Mouse (Mus musculus) gastrocnemius, postnatal 14 days (tissue): ENCODE results near the gene Lzts2. TPM values are rescaled to one million over a fixed set of nuclear protein-coding genes. Genes with fewer than 3 reads are reported as not detected.

Experiments
- DNase-seq: peaks from one replicate; pipeline ENCODE4 v3.0.0; 2021; ENCODE audit warnings: mixed read lengths
- intact Hi-C: fragments of 180-260 bp; cut with DNase I; formaldehyde crosslinking; loops from one replicate; pipeline ENCODE4 v1.15.1; 2025; ENCODE audit warnings: low total_unique reads
- total RNA-seq, 2 experiments: library from RNA; stranded (reverse); gene quantifications; 2 replicates each; pipeline ENCODE4 v1.2.3; 2021

Gene Lzts2
- total RNA-seq, 2 experiments from 2014 or later, result 26.8 to 29.0 TPM

- no peak for DNase-seq
- intact Hi-C loops, result no loop called here
Measured at GRCm38 (mm10) chr19:44997786-44998185, 16.4 kb upstream of the Lzts2 start.

GRCm38 (mm10) chr19:44999647-45000046 lies 14.6 kb upstream of the Lzts2 start:
- DNase-seq, result no peak

DNA sequence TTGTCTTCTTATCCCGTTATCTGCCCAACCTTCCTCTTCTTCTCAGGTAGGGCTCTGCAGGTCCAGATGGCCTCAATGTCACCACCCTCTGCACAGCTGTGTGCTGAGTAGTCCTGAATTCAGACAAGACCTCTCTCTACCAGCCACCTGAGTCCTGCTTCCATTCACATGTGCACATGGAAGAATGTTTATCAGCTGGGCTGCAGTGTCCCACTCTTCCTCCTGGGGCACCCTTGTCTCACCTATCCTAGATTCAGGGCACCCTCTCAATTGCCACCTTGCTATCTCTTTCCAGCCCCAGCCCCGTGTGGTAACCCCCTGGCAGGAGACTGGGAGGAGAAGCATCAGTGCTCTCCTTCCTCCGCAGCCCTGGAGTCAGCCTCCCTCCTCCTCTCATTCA lies 11.9 kb upstream of the Lzts2 start:
- no peak for DNase-seq
- intact Hi-C loops, result no loop called here

More at GRCm38 (mm10) chr19:44999647-45000046, 14.6 kb upstream of the Lzts2 start:
- intact Hi-C loops, result no loop called here

GRCm38 (mm10) chr19:45003740-45004516 lies 10.3 kb upstream of the Lzts2 start:
- DNase-seq, result no peak
- intact Hi-C loops, result no loop called here

- intact Hi-C loops, result no loop called here
- DNase-seq, result no peak
Measured at GRCm38 (mm10) chr19:45005444-45005843, 8.8 kb upstream of the Lzts2 start, which contains the start of gene Twnk. Twnk (plus strand) TSS chr19:45005663.

- DNase-seq, result peak; percentile 96
- intact Hi-C loops, result no loop called here
Measured at GRCm38 (mm10) chr19:45005957-45006712, 8.1 kb upstream of the Lzts2 start, which contains the start of gene Mrpl43. Mrpl43 (minus strand) TSS chr19:45006442.

- DNase-seq, result no peak
- intact Hi-C loops, result no loop called here
Measured at GRCm38 (mm10) chr19:45007021-45007420, 7.2 kb upstream of the Lzts2 start.

DNA sequence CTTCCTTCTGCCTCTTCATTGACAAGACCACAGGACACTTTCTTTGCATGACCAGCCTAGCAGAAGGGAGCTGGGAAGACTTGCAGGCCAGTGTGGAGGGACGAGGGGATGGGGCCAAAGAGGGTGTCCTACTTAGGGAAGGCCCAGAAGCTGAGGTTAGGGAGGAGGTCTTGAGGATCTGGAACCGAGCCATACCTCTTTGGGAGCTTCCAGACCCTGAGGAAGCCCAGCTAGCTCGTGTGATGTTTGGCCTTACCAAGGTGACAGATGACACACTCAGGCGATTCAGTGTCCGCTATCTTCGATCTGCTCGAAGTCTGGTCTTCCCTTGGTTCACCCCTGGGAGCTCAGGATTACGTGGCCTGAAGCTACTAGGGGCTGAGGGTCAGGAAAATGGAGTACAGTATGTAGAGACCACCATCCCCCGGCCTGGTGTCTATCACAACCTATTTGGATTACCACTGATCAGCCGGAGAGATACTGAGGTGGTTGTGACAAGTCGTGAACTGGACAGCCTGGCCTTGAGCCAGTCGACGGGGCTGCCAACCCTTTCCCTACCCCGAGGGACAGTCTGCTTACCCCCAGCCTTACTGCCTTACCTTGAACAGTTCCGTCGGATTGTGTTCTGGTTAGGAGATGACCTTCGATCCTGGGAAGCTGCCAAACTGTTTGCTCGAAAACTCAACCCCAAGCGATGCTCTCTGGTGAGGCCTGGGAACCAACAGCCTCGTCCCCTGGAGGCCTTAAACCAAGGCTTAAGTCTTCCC lies 6.6 kb upstream of the Lzts2 start:
- intact Hi-C loops, result no loop called here
- DNase-seq, result no peak

- DNase-seq, result no peak
- intact Hi-C loops, result no loop called here
Measured at GRCm38 (mm10) chr19:45010646-45011045, 3.6 kb upstream of the Lzts2 start.

DNA sequence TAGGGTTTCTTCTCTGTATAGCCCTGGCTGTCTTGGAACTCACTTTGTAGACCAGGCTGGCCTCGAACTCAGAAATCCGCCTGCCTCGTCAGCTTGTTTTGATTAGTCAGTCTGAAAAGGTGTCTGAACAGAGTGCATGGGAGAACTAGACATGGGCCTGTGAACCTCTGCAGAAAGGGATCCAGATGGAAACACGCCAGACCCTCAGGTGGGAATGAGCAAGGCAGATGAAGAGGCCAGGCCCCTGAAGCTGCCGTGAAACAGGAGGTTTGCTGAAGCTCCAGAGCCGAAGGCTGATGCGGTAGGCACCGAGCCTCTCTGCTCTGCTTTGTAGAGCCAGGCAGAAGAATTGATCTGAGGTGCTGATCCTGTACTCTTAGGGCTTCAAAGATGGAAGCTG lies 2.0 kb upstream of the Lzts2 start:
- no peak for DNase-seq
- intact Hi-C loops, result loop anchor here (2.0 kb wide), 1 partner anchor 19 kb away; no protein-coding TSS in a partner anchor

DNA sequence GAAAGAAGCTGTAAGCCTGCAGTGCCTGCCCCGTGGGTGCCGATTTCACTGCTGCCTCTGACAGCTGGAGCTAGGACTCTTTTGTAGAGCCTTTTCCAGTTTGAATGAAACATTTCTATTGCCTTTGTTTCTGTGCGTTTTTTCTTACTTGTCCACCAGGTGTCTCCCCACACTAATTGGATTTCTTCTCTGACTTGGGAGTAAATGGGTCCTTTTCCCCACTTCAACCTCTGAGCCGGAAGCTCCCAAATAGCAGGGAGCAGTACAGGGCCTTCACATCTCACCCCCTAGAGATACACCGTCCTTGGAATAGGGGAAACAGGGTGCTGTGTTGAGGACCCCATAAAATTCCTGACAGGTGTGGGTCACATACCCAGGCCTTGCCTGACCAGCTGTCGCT lies 1.6 kb upstream of the Lzts2 start:
- intact Hi-C loops, result loop anchor here (2.0 kb wide), 1 partner anchor 18 kb away; no protein-coding TSS in a partner anchor
- DNase-seq, result no peak

- DNase-seq, result no peak
- intact Hi-C loops, result loop anchor here (2.0 kb wide), 1 partner anchor 17 kb away; no protein-coding TSS in a partner anchor
Measured at GRCm38 (mm10) chr19:45013581-45014225, 511 bp upstream of the Lzts2 start.

- intact Hi-C loops, result no loop called here
- peak; percentile 69 for DNase-seq
Measured at GRCm38 (mm10) chr19:45014981-45015402, 778 bp downstream of the Lzts2 start.

- DNase-seq, result peak; percentile 65
- intact Hi-C loops, result no loop called here
Measured at GRCm38 (mm10) chr19:45015518-45016281, 1.5 kb downstream of the Lzts2 start.

DNA sequence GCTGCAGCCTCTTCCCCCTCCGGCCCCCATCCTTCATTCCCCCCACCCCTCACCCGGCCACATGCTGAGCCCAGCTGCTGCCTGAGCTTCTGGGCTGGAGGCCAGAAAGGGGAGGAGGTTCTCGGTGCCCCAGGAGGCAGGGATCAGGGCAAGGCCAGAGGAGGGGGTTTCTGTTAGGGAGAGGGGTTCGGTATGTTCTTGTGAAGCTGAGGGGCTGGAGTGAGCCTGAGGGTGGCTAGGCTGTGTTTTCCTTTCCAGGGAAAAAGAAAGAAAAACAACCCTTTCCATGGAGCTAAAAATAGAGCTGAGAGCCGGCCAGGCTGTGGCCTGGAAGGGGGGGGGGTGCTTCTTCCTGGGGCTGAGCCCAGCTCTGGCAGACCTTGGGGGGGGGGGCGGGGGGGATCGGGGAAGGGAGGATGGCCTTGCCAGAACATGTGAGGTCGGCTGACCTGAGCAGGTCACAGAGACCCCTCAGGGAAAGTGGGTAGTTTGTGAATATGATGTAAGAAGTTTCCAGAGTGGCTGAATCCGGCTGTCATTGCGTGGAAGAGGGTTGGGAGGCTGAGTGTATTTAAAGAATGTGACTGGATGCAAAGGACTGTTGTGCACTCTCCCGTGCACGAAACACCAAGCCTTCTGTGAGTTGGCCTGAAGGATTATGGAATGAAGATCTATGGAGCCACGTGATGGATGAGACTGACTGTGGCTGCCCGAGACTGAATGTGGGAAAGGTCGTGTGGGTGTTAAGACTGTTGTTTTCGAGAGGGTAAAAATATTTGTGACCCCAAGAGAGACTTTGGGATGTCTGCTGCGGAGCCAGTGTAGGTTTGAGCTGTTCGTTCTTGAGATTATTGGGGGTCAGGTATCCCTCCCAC lies 2.4 kb downstream of the Lzts2 start:
- intact Hi-C loops, result no loop called here
- DNase-seq, result peak; percentile 90

DNA sequence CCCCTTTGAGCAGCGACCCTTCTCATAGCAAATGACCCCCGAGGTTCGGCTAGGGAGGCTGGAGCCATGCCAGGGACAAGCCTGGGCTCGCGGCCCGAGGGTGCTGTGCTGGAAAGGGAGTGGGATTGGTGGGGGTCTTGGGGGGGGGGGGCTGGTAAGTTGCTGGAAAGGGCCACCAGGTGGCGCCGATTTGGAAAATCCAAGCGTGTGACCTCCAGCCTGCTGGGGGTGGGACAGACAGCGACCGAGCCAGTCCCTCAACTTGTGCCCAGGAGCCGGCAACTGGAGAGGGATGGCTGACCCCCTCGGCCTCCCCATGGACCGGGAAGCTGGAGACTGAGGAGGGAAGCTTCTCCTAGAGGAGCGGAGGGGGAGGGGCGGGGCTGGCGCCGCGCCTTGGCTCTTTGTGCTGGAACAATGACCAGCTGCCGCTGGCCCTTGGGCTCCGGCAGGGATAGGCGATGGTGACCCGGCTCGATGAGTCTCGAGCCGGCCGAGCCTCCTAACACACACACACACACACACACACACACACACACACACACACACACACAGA lies 3.1 kb downstream of the Lzts2 start:
- peak; percentile 91 for DNase-seq
- intact Hi-C loops, result no loop called here

DNA sequence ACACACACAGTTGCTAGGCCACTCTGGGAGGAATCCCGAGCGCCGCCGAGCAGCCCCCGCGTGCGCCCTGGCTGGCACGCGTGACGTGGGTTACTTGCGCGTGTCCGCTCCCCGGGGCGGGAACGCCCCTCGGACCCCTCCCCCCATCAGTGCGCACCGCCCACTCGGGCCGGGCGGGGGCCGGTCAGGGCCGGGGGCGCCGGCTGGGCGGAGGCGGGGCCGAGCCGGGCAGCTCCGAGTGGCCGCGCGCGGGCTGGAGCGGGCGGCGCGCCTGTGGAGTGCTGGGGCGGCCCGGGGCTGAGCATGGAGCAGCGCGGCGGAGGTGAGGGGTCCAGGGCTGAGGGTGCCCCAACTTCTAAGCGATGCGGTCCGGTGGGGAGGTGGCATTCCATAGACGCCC lies 3.7 kb downstream of the Lzts2 start:
- intact Hi-C loops, result no loop called here
- DNase-seq, result peak; percentile 91
